Mouse (Mus musculus) erythroblast, embryonic 14.5 days (primary cell): Measurements from ENCODE around the gene 9330182L06Rik.

Experiments
- GATA1 ChIP-seq: IDR thresholded peaks from 2 replicates; pipeline ENCODE4 v1.6.1; 2012; ENCODE audit warnings: low read length, inconsistent platforms, mixed read lengths
- TAL1 ChIP-seq: IDR thresholded peaks from 3 replicates; pipeline ENCODE4 v1.6.1; 2012; ENCODE audit warnings: low read length, inconsistent platforms, mixed read lengths

GRCm38 (mm10) chr5:9449570-9449969, 183.7 kb downstream of the 9330182L06Rik start:
- TF ChIP-seq GATA1 = no peak
- no peak for TF ChIP-seq TAL1
